Mouse (Mus musculus): ENCODE measurements at regions not wholly inside any gene's neighbourhood (a gene's known extent, or its start where the extent isn't known, plus 50 kb on each side); places are given as distances from the start of the nearest gene placed in this dataset.

GRCm38 (mm10) chr9:41556888-41557287 is 395.4 kb upstream of the Ubash3b start:
- TF ChIP-seq CTCF (IDR thresholded peaks at IDR 0.05; ENCODE audit: low read depth, low read length) (no peak), POLR2A (IDR thresholded peaks at IDR 0.05; ENCODE audit: borderline replicate concordance, low read depth, low read length) (no peak)
- H3K4me3 ChIP-seq (ENCODE audit: insufficient read depth, low read length): no peak overlapping the region
- H3K4me1 ChIP-seq (ENCODE audit: control insufficient read depth, insufficient read depth, low read length): peaks cover 26% of the 10 kb centered on the region
- H3K27ac ChIP-seq (ENCODE audit: insufficient read depth, low read depth, low read length): no peak overlapping the region

GRCm38 (mm10) chr9:41545776-41546175 is 384.3 kb upstream of the Ubash3b start:
- Histone ChIP-seq H3K27ac (ENCODE audit: insufficient read depth, low read depth, low read length) (no peak overlapping the region), H3K4me1 (ENCODE audit: control insufficient read depth, insufficient read depth, low read length) (peaks cover 4% of the 10 kb centered on the region; the same call in 1 of the 2 replicates), H3K4me3 (ENCODE audit: insufficient read depth, low read length) (no peak overlapping the region)
- no peak for TF ChIP-seq CTCF (IDR thresholded peaks at IDR 0.05; ENCODE audit: low read depth, low read length)
- no peak for TF ChIP-seq POLR2A (IDR thresholded peaks at IDR 0.05; ENCODE audit: borderline replicate concordance, low read depth, low read length)

GRCm38 (mm10) chr9:41542511-41542910 is 381.0 kb upstream of the Ubash3b start:
- peaks cover 4% of the 10 kb centered on the region; the same call in 1 of the 2 replicates for H3K4me1 ChIP-seq (ENCODE audit: control insufficient read depth, insufficient read depth, low read length)
- no peak for TF ChIP-seq CTCF (IDR thresholded peaks at IDR 0.05; ENCODE audit: low read depth, low read length)
- no peak overlapping the region for H3K4me3 ChIP-seq (ENCODE audit: insufficient read depth, low read length)
- H3K27ac ChIP-seq (ENCODE audit: insufficient read depth, low read depth, low read length): no peak overlapping the region

- no peak for TF ChIP-seq POLR2A (IDR thresholded peaks at IDR 0.05; ENCODE audit: borderline replicate concordance, low read depth, low read length)
- TF ChIP-seq CTCF (IDR thresholded peaks at IDR 0.05; ENCODE audit: low read depth, low read length): no peak
- Histone ChIP-seq H3K4me1 (ENCODE audit: control insufficient read depth, insufficient read depth, low read length) (peaks cover 4% of the 10 kb centered on the region; the same call in 1 of the 2 replicates), H3K4me3 (ENCODE audit: insufficient read depth, low read length) (no peak overlapping the region), H3K27ac (ENCODE audit: insufficient read depth, low read depth, low read length) (no peak overlapping the region)
Measured at GRCm38 (mm10) chr9:41541327-41541726, 379.8 kb upstream of the Ubash3b start.

GRCm38 (mm10) chr9:41532786-41533185 is 371.3 kb upstream of the Ubash3b start:
- TF ChIP-seq POLR2A (IDR thresholded peaks at IDR 0.05; ENCODE audit: borderline replicate concordance, low read depth, low read length): no peak
- no peak for TF ChIP-seq CTCF (IDR thresholded peaks at IDR 0.05; ENCODE audit: low read depth, low read length)
- Histone ChIP-seq H3K4me1 (ENCODE audit: control insufficient read depth, insufficient read depth, low read length) (no peaks in the 10 kb centered on the region), H3K27ac (ENCODE audit: insufficient read depth, low read depth, low read length) (no peak overlapping the region), H3K4me3 (ENCODE audit: insufficient read depth, low read length) (no peak overlapping the region)

GRCm38 (mm10) chr9:41532290-41532689 is 370.8 kb upstream of the Ubash3b start:
- Histone ChIP-seq H3K27ac (ENCODE audit: insufficient read depth, low read depth, low read length) (no peak overlapping the region), H3K4me3 (ENCODE audit: insufficient read depth, low read length) (no peak overlapping the region), H3K4me1 (ENCODE audit: control insufficient read depth, insufficient read depth, low read length) (no peaks in the 10 kb centered on the region)
- TF ChIP-seq POLR2A (IDR thresholded peaks at IDR 0.05; ENCODE audit: borderline replicate concordance, low read depth, low read length): no peak
- TF ChIP-seq CTCF (IDR thresholded peaks at IDR 0.05; ENCODE audit: low read depth, low read length): no peak

GRCm38 (mm10) chr9:41531596-41531995 is 370.1 kb upstream of the Ubash3b start:
- TF ChIP-seq POLR2A (IDR thresholded peaks at IDR 0.05; ENCODE audit: borderline replicate concordance, low read depth, low read length) (no peak), CTCF (IDR thresholded peaks at IDR 0.05; ENCODE audit: low read depth, low read length) (no peak)
- Histone ChIP-seq H3K4me1 (ENCODE audit: control insufficient read depth, insufficient read depth, low read length) (peaks cover 3% of the 10 kb centered on the region), H3K27ac (ENCODE audit: insufficient read depth, low read depth, low read length) (no peak overlapping the region), H3K4me3 (ENCODE audit: insufficient read depth, low read length) (no peak overlapping the region)

- Histone ChIP-seq H3K4me1 (ENCODE audit: control insufficient read depth, insufficient read depth, low read length) (peaks cover 20% of the 10 kb centered on the region), H3K4me3 (ENCODE audit: insufficient read depth, low read length) (peak overlapping the region; percentile 17)
- TF ChIP-seq CTCF (IDR thresholded peaks at IDR 0.05; ENCODE audit: low read depth, low read length): no peak
- no peak for TF ChIP-seq POLR2A (IDR thresholded peaks at IDR 0.05; ENCODE audit: borderline replicate concordance, low read depth, low read length)
Measured at GRCm38 (mm10) chr9:41526126-41526525, 364.6 kb upstream of the Ubash3b start.

GRCm38 (mm10) chr9:41525534-41525933 is 364.0 kb upstream of the Ubash3b start:
- no peak overlapping the region for H3K27ac ChIP-seq (ENCODE audit: insufficient read depth, low read depth, low read length)
- 0 out of 2 replicates have a peak overlapping the region, but pooled peaks have one; percentile 17 for H3K4me3 ChIP-seq (ENCODE audit: insufficient read depth, low read length)
- peaks cover 20% of the 10 kb centered on the region for H3K4me1 ChIP-seq (ENCODE audit: control insufficient read depth, insufficient read depth, low read length)
- TF ChIP-seq CTCF (IDR thresholded peaks at IDR 0.05; ENCODE audit: low read depth, low read length) (no peak), POLR2A (IDR thresholded peaks at IDR 0.05; ENCODE audit: borderline replicate concordance, low read depth, low read length) (no peak)

More at GRCm38 (mm10) chr9:41526126-41526525, 364.6 kb upstream of the Ubash3b start:
- H3K27ac ChIP-seq (ENCODE audit: insufficient read depth, low read depth, low read length): no peak overlapping the region

- Histone ChIP-seq H3K27ac (ENCODE audit: insufficient read depth, low read depth, low read length) (no peak overlapping the region), H3K4me3 (ENCODE audit: insufficient read depth, low read length) (no peak overlapping the region), H3K4me1 (ENCODE audit: control insufficient read depth, insufficient read depth, low read length) (peaks cover 20% of the 10 kb centered on the region)
- TF ChIP-seq POLR2A (IDR thresholded peaks at IDR 0.05; ENCODE audit: borderline replicate concordance, low read depth, low read length): no peak
- TF ChIP-seq CTCF (IDR thresholded peaks at IDR 0.05; ENCODE audit: low read depth, low read length): no peak
Measured at GRCm38 (mm10) chr9:41524591-41524990, 363.1 kb upstream of the Ubash3b start.

GRCm38 (mm10) chr9:41523969-41524368 is 362.5 kb upstream of the Ubash3b start:
- TF ChIP-seq CTCF (IDR thresholded peaks at IDR 0.05; ENCODE audit: low read depth, low read length): no peak
- TF ChIP-seq POLR2A (IDR thresholded peaks at IDR 0.05; ENCODE audit: borderline replicate concordance, low read depth, low read length): no peak

More at GRCm38 (mm10) chr9:41523969-41524368, 362.5 kb upstream of the Ubash3b start:
- peaks cover 20% of the 10 kb centered on the region for H3K4me1 ChIP-seq (ENCODE audit: control insufficient read depth, insufficient read depth, low read length)
- H3K27ac ChIP-seq (ENCODE audit: insufficient read depth, low read depth, low read length): no peak overlapping the region
- H3K4me3 ChIP-seq (ENCODE audit: insufficient read depth, low read length): no peak overlapping the region
